Mouse (Mus musculus): ENCODE measurements around the gene Trmt112.

The Trmt112 gene

DNA sequence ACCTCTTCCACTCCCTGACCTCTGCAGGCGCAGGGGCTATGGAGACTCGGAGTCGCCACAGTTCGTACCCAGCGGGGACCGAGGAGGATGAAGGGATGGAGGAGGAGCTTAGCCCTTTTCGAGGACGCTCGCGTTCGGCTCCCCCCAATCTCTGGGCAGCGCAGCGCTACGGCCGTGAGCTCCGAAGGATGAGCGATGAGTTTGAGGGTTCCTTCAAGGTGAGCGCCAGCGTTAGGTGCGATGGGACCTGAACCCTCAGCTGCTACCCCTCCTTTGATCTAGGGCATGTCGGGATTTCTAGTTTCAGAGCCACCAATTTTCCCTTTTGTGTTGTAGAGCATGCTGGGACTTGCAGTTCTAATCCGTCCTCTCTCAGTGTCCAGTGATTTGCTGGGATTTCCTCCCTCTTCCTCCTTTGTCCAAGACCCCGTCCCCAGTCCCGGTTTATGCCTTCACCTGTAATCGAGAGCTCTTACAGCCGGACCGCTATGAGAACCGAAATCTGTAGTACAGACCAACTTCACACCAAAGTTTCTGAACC lies 41.2 kb downstream of the Trmt112 start:
- peak; percentile 78 for DNase-seq

DNA sequence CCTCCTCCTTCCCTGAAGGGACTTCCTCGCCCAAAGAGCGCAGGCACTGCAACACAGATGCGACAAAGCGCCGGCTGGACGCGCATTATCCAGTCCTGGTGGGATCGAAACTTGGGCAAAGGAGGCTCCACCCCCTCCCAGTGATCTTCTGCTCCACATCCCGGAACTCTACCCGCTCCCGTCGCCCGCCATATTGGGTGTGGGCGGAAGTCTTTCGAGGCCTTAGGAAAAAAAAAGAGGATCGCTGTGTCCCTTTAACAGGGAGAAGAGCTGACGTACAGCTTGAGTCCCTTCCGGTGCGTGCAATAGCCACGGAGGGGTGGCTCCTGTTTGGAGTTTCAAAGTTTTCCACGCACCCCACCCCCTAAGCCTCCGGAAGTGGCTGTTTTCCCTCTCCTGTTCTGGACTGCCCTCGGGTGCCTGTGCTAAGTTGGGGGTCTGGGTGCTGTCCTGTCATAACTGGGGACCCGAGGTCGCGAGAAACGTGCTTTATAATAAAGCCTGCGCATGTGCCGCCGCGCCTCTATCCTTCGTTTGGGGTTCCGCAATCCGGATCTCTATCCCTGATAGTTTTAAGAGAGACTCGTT lies 42.0 kb downstream of the Trmt112 start:
- DNase-seq = peak; percentile 98

DNA sequence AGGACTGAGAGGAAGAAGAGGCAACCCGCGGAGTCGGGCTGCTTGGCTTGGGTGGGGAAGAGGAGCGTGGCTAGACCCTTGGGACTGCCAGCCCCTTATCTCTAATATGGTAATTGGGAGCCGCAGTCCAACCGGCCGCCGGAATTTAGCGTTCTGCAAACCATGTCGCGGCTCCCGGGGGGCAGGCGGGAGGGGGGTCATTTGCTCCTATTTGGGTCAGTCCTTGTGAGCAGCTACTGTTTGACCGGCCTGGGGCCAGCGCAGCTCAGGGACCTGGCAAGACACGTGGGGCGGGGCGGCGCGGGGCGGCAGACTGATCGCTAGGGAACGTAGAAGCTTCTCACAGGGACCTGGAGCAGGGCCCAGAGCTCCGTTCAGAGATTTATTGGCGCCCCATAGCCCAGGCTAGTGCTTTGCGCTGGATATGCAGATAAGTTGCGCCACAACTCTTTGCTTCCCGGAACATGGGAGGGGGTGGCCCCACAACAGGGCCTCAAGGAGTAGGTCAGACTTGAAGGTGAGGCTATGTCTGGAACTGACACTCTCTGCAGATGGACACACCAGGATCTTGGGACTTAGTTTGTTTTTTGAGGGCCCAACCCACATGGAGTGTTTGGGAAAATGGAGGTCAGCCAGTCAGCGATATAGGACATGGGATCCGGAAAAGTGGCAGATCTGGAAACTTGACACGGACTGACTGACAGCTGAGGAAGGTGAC lies 42.7 kb downstream of the Trmt112 start:
- peak; percentile 89 for DNase-seq

DNA sequence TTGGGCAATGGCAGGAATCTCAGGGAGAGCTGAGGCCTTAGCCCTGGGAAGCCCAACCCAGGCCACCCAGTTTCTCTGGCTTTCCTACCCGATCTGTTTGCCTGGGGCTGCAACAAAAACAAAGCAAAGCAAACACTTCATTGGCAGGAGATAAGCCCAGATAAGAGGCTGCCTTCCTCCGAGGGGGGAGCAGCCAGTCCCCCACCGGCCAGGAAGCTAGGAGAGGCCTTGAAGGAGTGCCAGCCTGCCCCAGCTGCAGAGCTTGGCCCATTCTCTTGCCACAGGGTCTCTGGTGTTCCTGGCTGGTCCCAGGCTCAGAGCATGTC lies 43.2 kb downstream of the Trmt112 start:
- DNase-seq = peak; percentile 74

DNA sequence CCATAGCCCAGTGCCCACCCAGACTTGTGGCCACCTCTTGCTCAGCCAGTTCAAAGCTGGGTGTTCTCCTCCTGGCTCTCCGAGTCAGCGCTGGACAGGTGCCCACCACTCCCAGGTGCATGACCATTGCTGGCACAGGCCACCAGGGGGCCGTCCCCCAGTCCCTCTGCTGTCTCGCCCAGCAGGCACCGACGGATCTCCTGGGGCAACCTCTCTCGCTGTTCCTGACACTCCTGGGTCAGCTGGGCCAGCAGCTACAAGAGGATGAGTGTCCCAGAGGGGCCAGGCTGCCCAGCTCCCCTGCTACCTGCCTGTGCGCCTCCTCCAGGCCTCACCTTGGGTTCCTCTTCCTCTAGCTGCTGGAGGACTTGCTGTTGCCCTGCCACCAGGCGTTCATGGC lies 44.5 kb downstream of the Trmt112 start:
- peak; percentile 73 for DNase-seq

DNA sequence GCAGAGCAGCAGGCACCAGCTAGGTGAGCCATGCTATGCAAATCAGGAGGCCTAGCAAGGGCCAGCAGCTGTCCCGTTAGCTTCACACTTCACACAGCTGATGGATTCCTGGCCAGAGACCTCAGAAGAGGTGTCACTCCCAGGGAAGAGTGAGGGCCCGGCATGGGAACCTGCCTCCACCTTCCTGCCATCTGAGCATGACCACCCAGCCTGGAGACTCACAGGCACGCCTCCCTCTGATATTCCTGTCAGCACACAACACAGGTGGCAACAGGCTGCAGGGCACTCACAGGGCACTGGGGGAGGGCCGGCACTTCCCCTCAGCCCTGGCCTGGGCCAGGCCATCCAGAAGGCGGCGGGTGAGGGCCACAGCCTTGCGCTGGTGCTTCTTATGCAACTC lies 45.9 kb downstream of the Trmt112 start:
- no peak for DNase-seq

DNA sequence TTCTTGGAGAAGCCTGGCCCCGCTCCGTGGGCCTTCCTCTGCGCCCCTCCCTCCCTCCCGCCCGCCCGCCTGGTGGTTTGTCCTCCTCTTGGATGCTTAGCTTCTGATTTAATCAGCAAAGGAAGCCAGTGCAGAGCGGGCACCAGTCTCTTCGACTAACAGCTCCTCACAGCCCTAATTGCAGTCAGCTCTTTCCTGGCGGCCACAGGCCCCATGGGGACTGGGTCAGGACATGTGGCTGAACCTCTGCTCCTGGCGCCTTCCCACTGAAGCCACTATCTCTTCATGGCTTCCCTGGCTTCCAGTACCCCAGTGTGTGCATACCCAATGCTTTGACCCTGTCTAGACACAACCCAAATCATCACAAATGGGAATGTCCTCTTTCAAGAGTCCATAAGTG lies 47.0 kb downstream of the Trmt112 start:
- DNase-seq = no peak

Measured in kidney, adult 9 months (tissue).